Mouse (Mus musculus) megakaryocyte, embryonic 14.5 days (primary cell): ENCODE measurements around the gene Wdfy4.

ENCODE experiments used
- FLI1 ChIP-seq: IDR thresholded peaks from 2 replicates; pipeline ENCODE4 v1.6.1; 2012; ENCODE audit warnings: low read length, inconsistent platforms, mixed read lengths
- GATA1 ChIP-seq: IDR thresholded peaks from 3 replicates; pipeline ENCODE4 v1.6.1; 2012; ENCODE audit warnings: mixed read lengths, low read length, inconsistent platforms, borderline replicate concordance

DNA sequence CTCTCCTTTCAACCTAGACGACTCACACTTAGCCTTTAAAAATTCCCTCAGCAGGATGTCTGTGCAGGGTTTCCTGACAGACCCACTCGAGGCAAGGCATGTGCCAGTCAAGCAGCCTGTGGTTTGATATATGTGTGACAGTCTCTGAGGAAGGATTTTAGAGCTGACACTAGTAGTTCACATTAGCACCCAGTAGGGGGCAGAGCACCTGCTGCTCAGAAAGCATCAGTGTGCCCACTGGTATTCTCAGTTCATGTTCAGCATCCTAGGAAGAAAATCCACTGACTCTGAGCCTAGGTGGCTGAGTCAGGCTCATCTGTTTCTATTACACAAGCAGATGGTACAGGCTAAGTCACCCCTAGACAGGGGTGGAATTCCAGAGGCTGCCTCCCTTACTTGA, 39.0 kb downstream of the Wdfy4 start:
- TF ChIP-seq GATA1 (no peak), FLI1 (no peak)
